Mouse (Mus musculus): ENCODE results near the gene Trir.

DNA sequence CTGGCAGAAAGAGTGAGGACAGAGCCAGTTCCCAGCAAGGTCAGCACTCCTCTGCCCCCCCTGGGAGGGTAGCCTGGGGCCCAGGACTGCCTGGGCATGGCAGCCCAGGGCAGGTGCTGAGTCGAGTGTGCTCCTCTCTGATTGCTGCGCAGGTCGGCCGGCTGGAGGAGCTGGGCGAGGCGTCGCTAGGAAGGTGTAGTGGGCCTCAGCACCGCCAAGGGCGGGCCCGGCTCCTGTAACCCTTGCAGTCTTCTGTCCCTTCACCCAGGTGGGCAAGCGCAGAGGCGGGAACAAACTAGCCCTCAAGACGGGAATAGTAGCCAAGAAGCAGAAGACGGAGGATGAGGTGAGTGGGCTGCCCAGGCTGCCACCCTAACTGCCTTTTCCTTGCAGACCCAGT lies 2.6 kb downstream of the Trir start:
- TF ChIP-seq POLR2A (IDR thresholded peaks at IDR 0.05; ENCODE audit: low read depth, low read length) = no peak
- TF ChIP-seq CTCF (IDR thresholded peaks at IDR 0.05; ENCODE audit: extremely low read depth, insufficient read depth, insufficient read length, insufficient replicate concordance) = no peak

Measured in spleen, adult 2 months (tissue).